Mouse (Mus musculus) embryonic fibroblast, embryonic 13.5 days (primary cell): ENCODE data around the gene Rpl35a. TPM values are rescaled to one million over a fixed set of nuclear protein-coding genes. Genes with fewer than 3 reads are reported as not detected.
A peak's percentile ranks its signal among the peaks of the same experiment; 100 is the strongest.

Experiments used
- H3K27ac ChIP-seq: 2 replicates; pipeline ENCODE4 v1.5.1; 2012; ENCODE audit warnings: low read length, control low read depth, inconsistent platforms; ENCODE audit not compliant: insufficient read depth
- H3K4me1 ChIP-seq: 2 replicates; pipeline ENCODE4 v1.6.1; 2011; ENCODE audit warnings: low read length; ENCODE audit not compliant: control insufficient read depth, insufficient read depth
- H3K4me3 ChIP-seq: 2 replicates; pipeline ENCODE4 v1.5.1; 2011; ENCODE audit warnings: mild to moderate bottlenecking, control low read depth, low read length; ENCODE audit not compliant: insufficient read depth
- CTCF ChIP-seq: IDR thresholded peaks from 2 replicates; pipeline ENCODE4 v1.5.1; 2011; ENCODE audit warnings: mild to moderate bottlenecking, control low read depth, low read length, moderate library complexity, borderline replicate concordance; ENCODE audit not compliant: insufficient read depth
- POLR2A ChIP-seq: IDR thresholded peaks from 2 replicates; pipeline ENCODE4 v1.6.1; 2011; ENCODE audit warnings: low read depth, mild to moderate bottlenecking, control low read depth, low read length, moderate library complexity
- polyA plus RNA-seq: library from polyadenylated mRNA; stranded (reverse); fragments of >200 nt; gene quantifications from 2 replicates; pipeline ENCODE4 v1.2.4, GENCODE M21; 2011; ENCODE audit warnings: low read depth; ENCODE audit not compliant: missing spikeins, insufficient read length

Rpl35a gene
- 1,034 and 1,147 TPM in 2 replicates for polyA plus RNA-seq

- peak within 1 kb of the TSS; percentile 85 for H3K27ac ChIP-seq
- peaks cover 9% of the 10 kb centered on the region for H3K4me1 ChIP-seq
- TF ChIP-seq POLR2A: peak; percentile 79
- TF ChIP-seq CTCF: no peak
- H3K4me3 ChIP-seq: peak within 1 kb of the TSS; percentile 83
These were observed at the start of gene Rpl35a, which contains the start of gene Iqcg for GRCm38 (mm10) chr16:33056095-33056785. Gene Rpl35a (plus strand): TSS chr16:33056453. Gene Iqcg (minus strand): TSS chr16:33056218.

GRCm38 (mm10) chr16:33006888-33007287 is 49.4 kb upstream of the Rpl35a start:
- Histone ChIP-seq H3K4me1 (no peaks in the 10 kb centered on the region), H3K4me3 (no peak overlapping the region), H3K27ac (no peak overlapping the region)
- TF ChIP-seq POLR2A (no peak), CTCF (no peak)

- H3K27ac ChIP-seq: no peak overlapping the region
- TF ChIP-seq POLR2A: no peak
- no peak for TF ChIP-seq CTCF
- no peaks in the 10 kb centered on the region for H3K4me1 ChIP-seq
- no peak overlapping the region for H3K4me3 ChIP-seq
These were observed 48.8 kb upstream of the Rpl35a start for GRCm38 (mm10) chr16:33007436-33007835.

DNA sequence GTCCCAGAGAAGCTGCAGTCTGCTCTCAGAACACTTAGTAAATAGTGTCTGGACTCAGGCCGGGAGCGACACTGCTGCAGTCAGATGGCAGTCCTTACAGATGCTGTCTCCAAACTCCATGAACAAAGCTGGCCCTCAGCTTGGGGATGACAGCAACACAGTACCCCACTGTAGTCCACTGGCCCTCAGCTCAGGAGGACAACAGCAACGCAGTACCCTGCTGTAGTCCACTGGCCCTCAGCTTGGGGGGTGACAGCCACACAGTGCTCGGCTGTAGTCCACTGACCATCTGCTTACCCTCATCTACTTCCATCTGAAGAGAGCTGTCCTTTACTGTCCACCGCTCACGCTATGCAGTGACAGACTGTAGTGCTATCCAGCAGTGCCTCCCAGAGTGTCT is 46.1 kb upstream of the Rpl35a start:
- TF ChIP-seq CTCF (no peak), POLR2A (no peak)

GRCm38 (mm10) chr16:33013801-33014200 is 42.5 kb upstream of the Rpl35a start:
- no peak overlapping the region for H3K4me3 ChIP-seq
- H3K27ac ChIP-seq: no peak overlapping the region
- no peaks in the 10 kb centered on the region for H3K4me1 ChIP-seq
- no peak for TF ChIP-seq CTCF
- TF ChIP-seq POLR2A: no peak

More for the DNA sequence above, 46.1 kb upstream of the Rpl35a start:
- Histone ChIP-seq H3K4me1 (no peaks in the 10 kb centered on the region), H3K27ac (no peak overlapping the region), H3K4me3 (no peak overlapping the region)

GRCm38 (mm10) chr16:33014921-33015320 is 41.3 kb upstream of the Rpl35a start:
- Histone ChIP-seq H3K4me1 (no peaks in the 10 kb centered on the region), H3K4me3 (no peak overlapping the region), H3K27ac (no peak overlapping the region)
- no peak for TF ChIP-seq POLR2A

DNA sequence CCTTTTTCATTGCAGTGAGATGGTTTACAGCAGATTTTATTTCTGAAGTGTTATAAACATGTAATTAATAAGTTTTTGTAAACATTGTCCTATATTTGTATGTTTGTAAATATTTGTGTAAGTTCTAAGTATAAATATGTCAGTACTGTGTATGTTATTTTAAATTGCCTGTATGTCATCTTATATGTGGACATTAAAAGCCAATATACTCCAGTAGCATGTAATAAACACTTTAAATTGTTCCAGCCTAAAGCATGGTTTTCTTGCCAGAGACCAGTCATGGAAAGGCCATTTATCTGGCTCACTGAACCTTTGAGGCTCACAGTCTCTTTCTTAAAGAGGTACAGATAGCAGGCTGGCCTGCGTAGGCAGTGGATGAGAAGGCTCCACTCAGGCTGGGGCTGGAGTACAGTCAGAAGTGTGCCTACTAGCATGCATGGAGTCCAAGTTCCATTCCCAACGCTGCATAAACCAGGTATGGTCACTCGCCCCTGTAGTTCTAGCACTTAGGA is 40.8 kb upstream of the Rpl35a start:
- Histone ChIP-seq H3K27ac (no peak overlapping the region), H3K4me1 (no peaks in the 10 kb centered on the region), H3K4me3 (no peak overlapping the region)
- TF ChIP-seq CTCF: no peak
- no peak for TF ChIP-seq POLR2A

GRCm38 (mm10) chr16:33015986-33016385 is 40.3 kb upstream of the Rpl35a start:
- no peak overlapping the region for H3K4me3 ChIP-seq
- H3K27ac ChIP-seq: no peak overlapping the region
- H3K4me1 ChIP-seq: no peaks in the 10 kb centered on the region
- no peak for TF ChIP-seq CTCF
- no peak for TF ChIP-seq POLR2A

DNA sequence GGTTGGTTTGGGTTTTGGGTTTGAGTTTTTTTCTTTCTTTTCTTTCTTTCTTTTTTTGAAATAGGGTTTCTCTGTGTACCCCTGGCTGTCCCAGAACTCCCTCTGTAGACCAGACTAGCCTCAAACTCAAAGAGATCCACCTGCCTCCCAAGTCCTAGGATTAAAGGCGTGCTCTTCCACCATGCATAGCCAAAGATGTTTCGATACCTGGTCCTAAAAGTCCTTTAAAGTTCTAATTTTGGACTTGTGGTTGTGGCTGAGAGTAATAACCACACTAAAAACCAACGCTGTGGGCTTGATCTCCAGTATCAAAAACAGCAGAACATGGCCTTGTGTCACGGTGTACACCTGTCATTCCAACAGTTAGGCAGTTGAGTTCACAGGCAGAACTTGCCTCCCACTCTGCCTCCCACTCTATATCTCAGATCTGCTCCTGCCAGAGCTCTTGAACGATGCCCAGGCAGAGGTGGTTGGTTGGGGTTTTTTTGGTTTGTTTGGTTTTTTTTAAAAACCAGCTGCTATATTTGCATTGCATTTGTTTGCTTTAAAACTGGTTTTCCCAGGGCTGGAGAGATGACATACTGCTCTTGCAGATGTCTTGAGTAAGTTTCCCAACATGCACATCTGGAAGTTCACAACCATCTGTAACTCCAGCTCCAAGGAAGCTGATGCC is 38.4 kb upstream of the Rpl35a start:
- H3K4me3 ChIP-seq: no peak overlapping the region
- H3K27ac ChIP-seq: no peak overlapping the region
- no peaks in the 10 kb centered on the region for H3K4me1 ChIP-seq
- TF ChIP-seq POLR2A (no peak), CTCF (no peak)

DNA sequence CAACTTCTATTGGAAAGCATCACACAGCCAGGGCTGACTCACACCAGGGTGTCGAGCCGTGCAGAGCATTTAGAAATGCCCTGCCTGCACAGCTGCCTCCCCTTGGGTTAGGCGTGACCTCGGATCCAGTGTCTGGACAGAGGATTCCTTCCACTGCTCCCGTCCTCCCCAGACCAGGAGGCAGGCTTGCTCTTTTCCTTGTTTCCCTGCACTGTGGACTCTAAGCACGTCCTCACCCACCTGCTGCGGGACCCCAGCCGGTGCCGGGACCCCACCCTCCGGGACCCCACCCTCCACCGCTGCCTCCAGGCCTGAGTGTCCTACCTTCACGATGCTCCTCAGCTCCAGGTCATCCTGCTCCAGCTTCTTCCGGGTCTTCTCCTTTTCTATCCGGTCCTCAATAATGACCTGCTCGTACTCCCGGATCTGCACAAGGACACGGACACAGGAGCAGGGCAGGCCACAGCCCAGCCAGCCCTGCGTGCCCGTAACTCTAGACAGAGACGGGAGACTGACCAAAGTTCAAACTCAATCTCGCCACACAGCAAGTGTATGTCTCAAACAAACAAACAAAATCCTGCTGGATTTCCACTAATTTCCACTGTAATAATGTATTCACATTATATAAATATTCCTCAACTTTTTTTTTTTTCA is 37.0 kb upstream of the Rpl35a start:
- no peak overlapping the region for H3K4me3 ChIP-seq
- no peak for TF ChIP-seq CTCF
- no peaks in the 10 kb centered on the region for H3K4me1 ChIP-seq
- no peak overlapping the region for H3K27ac ChIP-seq
